Mouse (Mus musculus): ENCODE data around the gene Gm4131.
A peak's percentile ranks its signal among the peaks of the same experiment; 100 is the strongest.
"Not testable (repeated sequence)": the region's sequence is repeated elsewhere in the genome, so short reads cannot be mapped to it uniquely, and the experiment has no call there.

Gm4131 gene

DNA sequence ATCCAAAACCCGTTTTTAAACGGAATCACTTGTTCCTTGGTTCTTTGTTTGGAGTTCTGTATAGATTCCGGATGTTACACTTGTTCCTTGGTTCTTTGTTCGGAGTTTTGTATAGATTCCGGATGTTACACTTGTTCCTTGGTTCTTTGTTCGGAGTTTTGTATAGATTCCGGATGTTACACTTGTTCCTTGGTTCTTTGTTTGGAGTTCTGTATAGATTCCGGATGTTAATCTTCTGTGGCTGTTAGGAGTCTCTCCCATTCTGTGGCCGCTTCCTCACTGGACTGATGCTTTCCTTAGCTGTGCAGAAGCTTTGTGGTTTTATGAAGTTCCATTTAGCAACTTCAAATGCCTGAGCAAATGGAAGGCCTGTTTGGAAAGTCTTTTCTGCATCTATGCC is at the start of gene Gm4131:
Gm4131 (minus strand) TSS at position 101 of the 400 bp plus-strand sequence.
- DNase-seq (ENCODE audit: low spot score in 2 of 2), result not testable (repeated sequence)

GRCm38 (mm10) chr14:62609904-62610303 is 43.2 kb upstream of the Gm4131 start:
- DNase-seq (ENCODE audit: low spot score in 2 of 2), result no peak

- DNase-seq (ENCODE audit: low spot score in 2 of 2), result peak; percentile 36 to 39
These were observed 41.1 kb upstream of the Gm4131 start for GRCm38 (mm10) chr14:62607791-62608196.

DNA sequence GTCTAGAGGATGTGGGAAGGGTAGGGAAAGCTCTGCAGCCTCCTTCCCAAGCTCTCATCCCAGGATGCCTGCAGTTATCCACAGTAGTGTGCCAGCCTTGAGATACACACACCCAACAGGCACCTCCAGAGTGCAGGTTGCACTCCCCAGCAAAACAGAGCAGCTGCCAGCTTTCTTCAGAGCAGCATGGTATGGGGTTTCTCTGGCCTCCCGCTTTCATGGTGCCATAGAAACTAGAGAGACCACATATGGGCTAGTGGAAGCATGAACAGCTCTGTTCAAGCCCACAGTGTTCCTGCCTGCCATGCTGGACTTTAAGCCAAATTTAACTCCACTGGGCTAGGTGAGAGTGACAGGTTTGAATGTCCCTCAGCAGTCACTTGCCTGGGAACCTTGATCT is 36.1 kb upstream of the Gm4131 start:
- DNase-seq (ENCODE audit: low spot score in 2 of 2), result no peak

- DNase-seq (ENCODE audit: low spot score in 2 of 2), result peak; percentile 21 to 64
These were observed 35.5 kb upstream of the Gm4131 start for GRCm38 (mm10) chr14:62602271-62602670.

DNA sequence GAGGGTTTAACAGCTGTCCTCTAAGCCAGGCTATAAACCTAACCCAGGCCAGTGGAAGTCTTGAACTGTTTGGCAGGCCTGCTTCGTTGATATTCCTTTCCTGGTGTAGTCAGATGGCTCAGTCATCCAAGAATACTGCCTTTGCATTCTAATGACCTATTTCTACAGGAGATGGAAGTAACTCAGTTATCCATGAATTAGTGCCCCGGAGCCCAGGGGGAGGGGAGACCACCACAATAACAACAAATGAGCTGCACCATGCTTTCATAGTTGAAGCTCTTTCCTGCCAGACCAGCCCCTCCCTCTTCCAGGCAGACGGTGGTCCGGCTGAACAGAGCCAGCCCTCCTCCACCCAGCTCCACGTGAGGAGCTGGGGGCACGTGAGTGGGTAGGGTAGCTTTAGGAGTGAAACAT is 33.4 kb upstream of the Gm4131 start:
- no peak for DNase-seq (ENCODE audit: low spot score in 2 of 2)

DNA sequence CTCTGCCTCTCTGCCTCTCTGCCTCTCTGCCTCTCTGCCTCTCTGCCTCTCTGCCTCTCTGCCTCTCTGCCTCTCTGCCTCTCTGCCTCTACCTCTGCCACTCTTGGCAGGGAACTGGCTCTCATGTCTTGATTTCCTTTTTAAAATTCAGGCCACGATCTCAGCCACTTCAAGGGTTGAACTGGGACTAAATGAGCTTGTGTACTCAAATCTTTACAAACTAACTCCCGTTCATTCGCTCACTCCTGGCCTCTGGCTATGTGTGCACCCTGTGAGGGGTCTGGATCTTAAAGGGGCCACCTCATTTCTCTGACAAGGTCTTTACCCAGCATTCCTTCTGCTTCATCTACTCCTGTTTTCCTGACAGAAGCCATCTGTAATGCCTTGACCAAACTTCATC is 18.6 kb upstream of the Gm4131 start:
- peak in 1 of 2 experiments; percentile 25 for DNase-seq (ENCODE audit: low spot score in 2 of 2)

GRCm38 (mm10) chr14:62584637-62585036 is 17.9 kb upstream of the Gm4131 start:
- DNase-seq (ENCODE audit: low spot score in 2 of 2), result no peak

DNA sequence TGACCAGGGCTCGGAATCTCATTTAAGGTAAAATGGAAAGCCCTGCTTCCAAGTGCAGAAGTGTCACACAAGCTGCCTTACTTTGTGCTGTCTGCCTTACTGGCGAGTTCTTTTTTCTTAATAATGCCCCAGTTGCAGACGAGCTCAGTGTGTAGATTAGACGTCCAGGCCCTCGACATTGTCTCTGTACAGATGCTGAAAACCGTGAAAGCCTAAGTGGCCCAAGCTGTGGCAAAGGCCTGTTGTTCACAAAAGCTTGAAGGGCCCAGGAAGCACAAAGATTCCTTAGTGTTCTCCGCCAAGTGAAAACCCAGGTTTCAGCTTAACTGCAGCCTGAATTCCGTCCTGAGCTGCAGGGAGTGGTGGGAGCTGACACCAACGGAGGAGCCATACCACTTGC is 15.0 kb upstream of the Gm4131 start:
- no peak for DNase-seq (ENCODE audit: low spot score in 2 of 2)

DNA sequence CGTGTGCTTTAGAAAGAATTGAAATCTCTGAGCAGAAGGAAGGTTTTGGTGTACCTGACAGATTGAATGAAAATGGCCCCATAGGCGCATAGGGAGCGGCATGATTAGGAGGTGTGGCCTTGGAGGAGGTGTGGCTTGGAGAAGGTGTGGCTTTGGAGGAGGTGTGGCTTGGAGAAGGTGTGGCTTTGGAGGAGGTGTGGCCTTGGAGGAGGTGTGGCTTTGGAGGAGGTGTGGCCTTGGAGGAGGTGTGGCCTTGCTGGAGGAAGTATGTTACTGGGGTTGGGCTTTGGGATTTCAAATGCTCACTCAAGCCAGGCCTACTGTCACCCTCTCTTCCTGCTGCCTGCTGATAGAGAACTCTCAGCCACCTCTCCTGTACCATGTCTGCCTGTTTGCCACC is 14.2 kb upstream of the Gm4131 start:
- DNase-seq (ENCODE audit: low spot score in 2 of 2), result no peak

GRCm38 (mm10) chr14:62575862-62576261 is 9.1 kb upstream of the Gm4131 start:
- DNase-seq (ENCODE audit: low spot score in 2 of 2), result peak in 1 of 2 experiments; percentile 34

DNA sequence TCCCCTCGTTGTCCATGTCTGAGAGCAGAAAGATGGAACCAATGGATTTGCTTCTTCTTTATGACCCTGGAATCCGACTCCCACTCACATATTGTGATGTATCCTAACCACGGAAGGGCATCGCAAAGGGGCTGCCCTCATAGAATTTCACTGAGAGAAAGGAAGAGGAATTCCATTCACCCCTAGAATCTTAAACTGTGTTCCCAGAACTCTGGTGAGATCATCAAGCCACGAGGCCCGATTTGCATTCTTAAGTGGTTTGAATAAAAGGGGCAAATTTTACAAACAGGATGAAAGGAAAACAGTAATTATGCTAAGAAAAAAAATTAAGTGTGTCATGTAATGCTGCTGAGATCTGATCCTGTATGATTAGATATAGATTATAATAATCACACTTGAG is 8.2 kb upstream of the Gm4131 start:
- no peak for DNase-seq (ENCODE audit: low spot score in 2 of 2)

GRCm38 (mm10) chr14:62573454-62573853 is 6.7 kb upstream of the Gm4131 start:
- DNase-seq (ENCODE audit: low spot score in 2 of 2), result no peak

DNA sequence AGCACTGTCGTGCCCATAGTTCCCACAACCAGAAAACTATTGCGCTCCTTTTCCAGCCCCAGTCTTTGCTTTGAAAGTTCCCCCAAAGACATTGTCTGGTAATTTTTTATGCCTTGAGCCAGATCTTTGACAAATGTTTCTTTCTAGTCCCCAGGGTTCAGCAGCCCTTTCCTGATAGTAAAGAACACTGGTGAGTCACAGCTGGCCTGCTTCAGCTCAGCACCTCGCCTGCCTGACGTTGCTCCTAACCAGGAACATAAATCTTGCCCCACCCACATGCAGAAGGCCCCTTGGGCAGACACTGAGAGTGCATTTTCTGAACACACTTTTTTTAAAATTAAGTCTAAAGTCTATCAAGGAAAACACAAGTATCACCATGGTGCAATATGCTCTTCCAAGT is 3.6 kb upstream of the Gm4131 start:
- no peak for DNase-seq (ENCODE audit: low spot score in 2 of 2)

DNA sequence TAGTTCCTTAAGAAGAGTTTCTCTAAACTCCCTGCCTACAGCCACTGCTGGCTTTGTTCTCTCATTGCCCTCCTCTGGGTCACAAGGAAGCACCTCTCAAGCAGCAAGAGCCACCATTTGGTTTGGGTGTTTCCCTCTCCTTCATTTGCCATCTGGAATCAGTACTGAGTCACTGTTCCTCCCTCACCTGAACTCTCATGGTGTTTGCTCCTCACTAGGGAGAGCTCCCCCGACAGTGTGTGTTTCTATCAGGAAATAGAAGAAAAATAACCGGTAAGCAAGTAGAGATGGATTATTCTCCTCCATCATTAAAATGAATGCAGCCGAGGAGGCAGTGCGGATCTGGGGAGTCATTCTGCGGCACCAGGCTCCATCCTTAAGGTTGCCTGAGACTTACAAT is 2.7 kb upstream of the Gm4131 start:
- DNase-seq (ENCODE audit: low spot score in 2 of 2), result no peak

DNA sequence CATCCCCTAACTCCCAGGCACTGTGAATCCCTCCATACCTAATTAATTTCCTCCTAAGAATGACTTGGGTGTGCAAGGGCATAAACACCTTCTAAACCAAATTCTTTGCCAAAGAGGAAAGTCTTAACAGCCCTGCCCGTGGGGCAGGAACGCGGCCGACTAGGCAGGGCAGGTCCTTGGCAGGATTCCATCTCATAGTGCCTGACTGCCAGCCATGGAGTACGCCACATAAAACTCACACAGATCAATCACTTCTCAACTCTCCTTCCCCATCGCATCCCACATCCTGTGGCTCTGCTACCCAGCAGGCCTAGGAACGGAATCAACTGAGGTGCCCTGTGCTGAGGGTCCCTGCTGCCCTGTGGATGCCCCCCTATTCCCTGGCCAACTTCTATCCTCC is 3.0 kb downstream of the Gm4131 start:
- DNase-seq (ENCODE audit: low spot score in 2 of 2), result no peak

- DNase-seq (ENCODE audit: low spot score in 2 of 2), result peak; percentile 50 to 64
These were observed 4.6 kb downstream of the Gm4131 start for GRCm38 (mm10) chr14:62561875-62562748.

GRCm38 (mm10) chr14:62557111-62557510 is 9.6 kb downstream of the Gm4131 start:
- DNase-seq (ENCODE audit: low spot score in 2 of 2), result no peak

DNA sequence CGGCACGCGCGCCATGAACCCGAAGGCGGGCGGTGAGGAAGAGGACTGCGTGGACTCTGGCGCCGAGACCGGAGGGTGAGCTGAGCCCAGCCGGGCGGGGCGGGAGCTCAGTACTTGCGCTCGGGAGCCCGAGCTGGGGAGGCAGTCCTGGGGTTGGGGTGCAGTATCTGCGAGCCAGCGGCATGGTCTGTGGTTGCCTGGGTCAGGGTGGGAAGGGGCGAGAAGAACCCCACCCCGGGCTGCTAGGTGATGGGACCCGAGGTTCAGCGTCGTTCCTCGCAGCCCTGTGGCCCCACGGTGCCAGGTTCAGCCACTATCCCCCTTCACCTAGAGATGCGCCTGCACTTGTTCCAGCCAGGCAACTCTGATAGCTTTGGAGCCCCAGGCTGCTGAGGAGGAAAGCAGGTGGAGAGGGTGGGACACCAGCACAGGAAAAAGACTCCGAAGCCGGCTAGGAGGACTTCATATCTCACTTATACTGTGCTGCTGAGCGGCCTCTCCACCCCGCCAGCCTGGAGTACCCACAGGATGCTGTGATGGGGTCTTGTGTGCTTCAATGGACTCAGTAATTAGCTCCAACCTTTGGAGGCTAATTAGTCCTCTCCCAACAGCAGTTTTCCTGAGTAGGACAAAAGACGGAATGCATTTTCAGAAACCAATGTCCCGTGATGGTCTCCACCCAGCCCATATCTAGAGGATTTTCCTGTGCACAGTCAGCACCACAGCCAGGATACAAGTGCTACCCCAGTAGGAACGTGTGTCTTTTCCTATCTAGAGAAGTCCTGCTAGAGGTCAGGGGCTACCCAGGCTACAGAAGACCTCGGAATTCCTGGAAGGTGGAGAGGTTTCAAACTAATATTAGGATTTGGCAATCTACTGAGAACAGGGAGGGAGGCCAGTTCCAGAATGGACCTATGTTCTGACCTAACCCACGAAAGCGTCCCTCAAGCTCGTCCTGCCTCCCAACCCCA is 10.6 kb downstream of the Gm4131 start:
- DNase-seq (ENCODE audit: low spot score in 2 of 2), result peak; percentile 27 to 42

DNA sequence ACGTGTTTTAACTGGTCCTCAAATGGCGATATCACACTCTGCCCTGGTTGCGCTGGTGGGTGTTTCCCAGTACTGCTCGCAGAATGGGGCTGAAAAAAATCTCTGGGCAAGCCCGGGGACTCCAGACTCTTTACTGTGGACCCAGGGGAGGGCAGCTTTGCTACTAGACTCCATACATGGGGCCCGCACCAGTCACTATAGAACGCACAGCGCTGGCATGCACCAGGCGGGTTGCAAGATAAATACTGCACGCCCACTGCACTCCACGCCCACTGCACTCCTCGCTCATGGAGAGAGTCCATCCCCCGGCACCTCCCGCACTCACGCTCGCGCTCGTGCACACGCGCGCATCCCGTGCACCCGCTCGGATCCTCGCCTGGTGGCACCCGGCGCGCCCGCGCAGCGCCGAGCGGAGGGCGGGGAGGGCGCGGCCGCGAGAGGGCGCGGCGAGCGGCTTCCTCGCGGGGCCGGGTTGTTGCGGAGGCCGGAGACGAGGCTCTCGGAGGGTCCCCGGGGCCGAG is 11.4 kb downstream of the Gm4131 start, which contains the start of gene Fam124a:
Fam124a (plus strand) TSS at position 429 of the 521 bp plus-strand sequence.
- DNase-seq (ENCODE audit: low spot score in 2 of 2), result peak; percentile 80 to 83

DNA sequence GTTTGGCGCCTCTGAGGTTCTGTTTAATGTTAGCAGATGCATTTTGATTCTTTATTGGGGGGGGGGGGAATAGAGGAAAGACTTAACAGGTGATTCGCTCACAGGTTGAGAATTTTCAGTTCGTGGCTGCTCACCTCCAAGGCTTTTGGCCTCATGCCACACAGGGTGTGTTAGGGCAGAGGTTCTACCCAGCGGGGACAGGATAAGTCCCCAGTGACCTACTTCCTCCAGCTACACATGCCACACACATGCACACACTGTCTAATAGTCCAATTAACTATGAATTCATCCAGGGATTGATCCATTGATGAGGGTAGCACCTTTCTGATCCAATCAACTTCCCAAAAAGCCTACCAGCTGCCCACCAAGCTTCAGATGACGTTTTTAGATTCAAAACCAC is 12.9 kb downstream of the Gm4131 start:
- DNase-seq (ENCODE audit: low spot score in 2 of 2), result no peak

DNA sequence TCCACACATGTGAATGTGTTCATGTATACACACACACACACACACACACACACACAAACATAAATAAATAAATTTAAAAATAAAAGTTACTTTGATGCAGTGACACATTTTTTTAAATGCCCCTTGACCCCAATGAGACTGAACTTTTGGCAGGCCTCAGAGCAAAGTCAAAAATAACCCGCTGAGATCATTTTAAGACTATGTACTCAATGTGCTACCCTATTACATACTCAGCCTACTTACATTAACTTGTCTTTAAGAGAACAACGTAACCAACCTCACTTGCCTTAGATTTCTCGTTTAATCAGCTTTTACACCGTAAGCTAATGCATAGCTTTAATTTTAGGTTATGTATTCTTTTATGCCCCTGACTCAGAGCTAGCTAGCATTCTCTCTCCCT is 13.9 kb downstream of the Gm4131 start:
- no peak for DNase-seq (ENCODE audit: low spot score in 2 of 2)
